Mouse (Mus musculus) myocyte (in vitro differentiated cells): ENCODE measurements at regions not wholly inside any gene's neighbourhood (a gene's known extent, or its start where the extent isn't known, plus 50 kb on each side); places are given as distances from the start of the nearest gene placed in this dataset.

Experiments
- H3K27me3 ChIP-seq: one replicate; pipeline ENCODE4 v1.6.1; 2011; ENCODE audit not compliant: control insufficient read depth, insufficient read depth, insufficient read length
- H3K36me3 ChIP-seq: one replicate; pipeline ENCODE4 v1.6.1; 2011; ENCODE audit not compliant: control insufficient read depth, insufficient read depth
- H3K4me2 ChIP-seq: one replicate; pipeline ENCODE4 v1.6.1; 2011; ENCODE audit warnings: low read depth, control low read depth
- H3K4me3 ChIP-seq: one replicate; pipeline ENCODE4 v1.5.1; 2011; ENCODE audit warnings: mild to moderate bottlenecking, control low read depth, moderate library complexity
- H3K79me2 ChIP-seq: one replicate; pipeline ENCODE4 v1.6.1; 2011; ENCODE audit not compliant: control insufficient read depth, insufficient read depth
- H3ac ChIP-seq: one replicate; pipeline ENCODE4 v1.6.1; 2011; ENCODE audit not compliant: control insufficient read depth, insufficient read length
- CEBPB ChIP-seq: IDR thresholded peaks from 2 replicates; pipeline ENCODE4 v1.6.1; 2011; ENCODE audit warnings: mild to moderate bottlenecking, moderate library complexity; ENCODE audit not compliant: poor library complexity, insufficient read depth, severe bottlenecking
- E2F4 ChIP-seq: IDR thresholded peaks from one replicate; pipeline ENCODE4 v1.6.1; 2011; ENCODE audit warnings: mild to moderate bottlenecking, control low read depth, moderate library complexity; ENCODE audit not compliant: insufficient read depth
- MAX ChIP-seq: IDR thresholded peaks from one replicate; pipeline ENCODE4 v1.6.1; 2011; ENCODE audit warnings: low read depth, mild to moderate bottlenecking, control low read depth
- MYOD1 ChIP-seq, 3 experiments: IDR thresholded peaks; one replicate each; pipeline ENCODE4 v1.6.1; 2011; ENCODE audit warnings: control low read depth in 2 of 3, low read depth in 2 of 3, mild to moderate bottlenecking in 2 of 3, moderate library complexity in 1 of 3; ENCODE audit not compliant: insufficient read length in 2 of 3, control insufficient read depth in 1 of 3
- MYOG ChIP-seq, 3 experiments: IDR thresholded peaks; one replicate each; pipeline ENCODE4 v1.6.1; 2011; ENCODE audit warnings: control low read depth in 2 of 3, low read depth in 2 of 3, mild to moderate bottlenecking in 2 of 3; ENCODE audit not compliant: insufficient read length in 2 of 3, control insufficient read depth in 1 of 3, insufficient read depth in 1 of 3
- POLR2A ChIP-seq: IDR thresholded peaks from one replicate; pipeline ENCODE4 v1.6.1; 2011; ENCODE audit warnings: low read depth, mild to moderate bottlenecking, control low read depth, moderate library complexity; ENCODE audit not compliant: insufficient read length
- POLR2AphosphoS2 ChIP-seq: IDR thresholded peaks from one replicate; pipeline ENCODE4 v1.6.1; 2011; ENCODE audit warnings: low read depth, control low read depth; ENCODE audit not compliant: insufficient read length
- REST ChIP-seq: IDR thresholded peaks from one replicate; pipeline ENCODE4 v1.6.1; 2011; ENCODE audit warnings: mild to moderate bottlenecking, control low read depth, moderate library complexity; ENCODE audit not compliant: insufficient read depth, insufficient read length
- SRF ChIP-seq: IDR thresholded peaks from one replicate; pipeline ENCODE4 v1.6.1; 2011; ENCODE audit warnings: low read depth; ENCODE audit not compliant: control insufficient read depth, insufficient read length
- TCF12 ChIP-seq: IDR thresholded peaks from one replicate; pipeline ENCODE4 v1.6.1; 2011; ENCODE audit warnings: mild to moderate bottlenecking, control low read depth; ENCODE audit not compliant: poor library complexity, insufficient read depth, severe bottlenecking
- TCF3 ChIP-seq: IDR thresholded peaks from one replicate; pipeline ENCODE4 v1.6.1; 2011; ENCODE audit warnings: low read depth, control low read depth; ENCODE audit not compliant: insufficient read length
- USF1 ChIP-seq: IDR thresholded peaks from one replicate; pipeline ENCODE4 v1.6.1; 2011; ENCODE audit warnings: low read depth, mild to moderate bottlenecking, control low read depth, moderate library complexity

GRCm38 (mm10) chr7:70930911-70931310 is 420.4 kb downstream of the Gm10295 start:
- H3K36me3 ChIP-seq = no peaks in the 10 kb centered on the region
- no peaks in the 10 kb centered on the region for H3K27me3 ChIP-seq
- TF ChIP-seq REST (no peak), TCF12 (no peak), E2F4 (no peak), SRF (no peak), CEBPB (no peak), POLR2AphosphoS2 (no peak), USF1 (no peak), MAX (no peak), MYOG (IDR thresholded peaks at IDR 0.05; ENCODE audit: control insufficient read depth in 1 of 3, insufficient read depth in 1 of 3, insufficient read length in 2 of 3, low read depth in 2 of 3) (no peak), POLR2A (no peak), TCF3 (no peak), MYOD1 (IDR thresholded peaks at IDR 0.05; ENCODE audit: control insufficient read depth in 1 of 3, insufficient read length in 2 of 3, low read depth in 2 of 3) (no peak)
- no peak overlapping the region for H3K4me3 ChIP-seq
- H3K4me2 ChIP-seq = no peak overlapping the region
- H3ac ChIP-seq = no peak overlapping the region
- no peaks in the 10 kb centered on the region for H3K79me2 ChIP-seq

DNA sequence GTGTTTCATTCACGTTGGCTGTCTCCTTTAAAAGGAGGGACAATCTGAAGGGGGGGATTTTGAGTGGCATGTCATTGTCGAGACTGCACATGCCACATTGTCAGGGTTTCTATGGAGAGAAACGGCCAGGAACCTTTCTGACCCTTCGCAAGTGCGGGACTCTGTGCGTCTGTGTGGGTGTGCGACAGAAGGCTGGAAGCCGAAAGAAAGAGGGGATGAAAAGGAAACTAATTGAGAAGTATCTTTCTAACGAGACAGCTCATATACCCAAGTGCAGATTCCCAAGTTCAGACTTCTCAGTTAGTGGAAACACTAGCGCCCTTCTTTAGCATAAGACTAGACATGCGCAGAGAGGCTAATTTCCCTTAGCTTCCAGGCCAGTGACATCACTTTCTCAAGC is 421.4 kb downstream of the Gm10295 start:
- Histone ChIP-seq H3K27me3 (no peaks in the 10 kb centered on the region), H3K4me3 (no peak overlapping the region), H3K4me2 (no peak overlapping the region), H3K79me2 (no peaks in the 10 kb centered on the region), H3ac (no peak overlapping the region), H3K36me3 (no peaks in the 10 kb centered on the region)
- TF ChIP-seq SRF (no peak), POLR2A (no peak), CEBPB (no peak), E2F4 (no peak), POLR2AphosphoS2 (no peak), TCF3 (no peak), MAX (no peak), REST (no peak), TCF12 (no peak), USF1 (no peak), MYOD1 (IDR thresholded peaks at IDR 0.05; ENCODE audit: control insufficient read depth in 1 of 3, insufficient read length in 2 of 3, low read depth in 2 of 3) (no peak), MYOG (IDR thresholded peaks at IDR 0.05; ENCODE audit: control insufficient read depth in 1 of 3, insufficient read depth in 1 of 3, insufficient read length in 2 of 3, low read depth in 2 of 3) (no peak)

GRCm38 (mm10) chr7:70928001-70928400 is 423.3 kb downstream of the Gm10295 start:
- no peaks in the 10 kb centered on the region for H3K79me2 ChIP-seq
- H3K36me3 ChIP-seq = no peaks in the 10 kb centered on the region
- TF ChIP-seq TCF12 (no peak), POLR2AphosphoS2 (no peak), CEBPB (no peak), MAX (no peak), USF1 (no peak), E2F4 (no peak), REST (no peak), TCF3 (no peak), SRF (no peak), MYOD1 (IDR thresholded peaks at IDR 0.05; ENCODE audit: control insufficient read depth in 1 of 3, insufficient read length in 2 of 3, low read depth in 2 of 3) (no peak), POLR2A (no peak), MYOG (IDR thresholded peaks at IDR 0.05; ENCODE audit: control insufficient read depth in 1 of 3, insufficient read depth in 1 of 3, insufficient read length in 2 of 3, low read depth in 2 of 3) (no peak)
- H3K27me3 ChIP-seq = no peaks in the 10 kb centered on the region
- no peak overlapping the region for H3K4me3 ChIP-seq
- H3ac ChIP-seq = no peak overlapping the region
- H3K4me2 ChIP-seq = no peak overlapping the region

DNA sequence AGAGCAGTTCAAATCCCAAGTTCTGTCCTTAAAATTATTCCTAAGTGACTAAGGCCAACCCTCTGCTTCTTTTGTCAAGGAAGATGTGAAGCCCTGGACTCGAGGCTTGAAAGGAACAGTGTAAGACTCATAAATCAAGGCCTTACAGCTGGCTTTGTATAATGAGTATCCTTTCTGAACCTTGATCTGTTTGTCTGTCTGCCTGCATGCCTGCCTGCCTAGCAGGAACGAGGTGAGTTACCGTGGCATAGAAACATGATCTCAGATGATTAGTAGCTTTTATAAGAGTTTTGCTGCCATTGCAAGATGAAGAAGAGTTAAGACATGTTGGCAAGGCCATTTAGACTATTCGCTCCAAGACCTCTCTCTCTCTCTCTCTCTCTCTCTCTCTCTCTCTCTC is 434.3 kb downstream of the Gm10295 start:
- H3ac ChIP-seq = no peak overlapping the region

DNA sequence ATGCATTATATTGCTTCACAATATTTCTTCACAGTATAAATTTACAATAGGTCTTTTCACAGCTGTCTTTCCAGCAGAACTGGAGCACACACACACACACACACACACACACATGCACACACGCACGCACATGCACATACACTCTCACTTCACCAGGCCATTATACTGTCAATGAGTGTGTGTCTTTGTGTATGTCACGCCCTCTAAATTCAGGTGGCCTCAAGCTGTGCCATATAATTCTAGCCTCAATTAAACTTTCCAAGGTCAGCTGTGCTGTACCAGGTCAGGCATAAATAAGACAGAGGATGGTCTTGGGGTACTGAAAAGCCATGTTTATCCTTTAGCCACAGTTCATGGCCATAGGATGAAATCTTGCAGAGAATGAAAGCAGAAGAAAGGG is 442.4 kb downstream of the Gm10295 start:
- H3K36me3 ChIP-seq = no peaks in the 10 kb centered on the region
- no peak overlapping the region for H3ac ChIP-seq
- no peak overlapping the region for H3K4me3 ChIP-seq
- TF ChIP-seq TCF3 (no peak), TCF12 (no peak), USF1 (no peak), CEBPB (no peak), REST (no peak), MYOD1 (IDR thresholded peaks at IDR 0.05; ENCODE audit: control insufficient read depth in 1 of 3, insufficient read length in 2 of 3, low read depth in 2 of 3) (no peak), SRF (no peak), E2F4 (no peak), MYOG (IDR thresholded peaks at IDR 0.05; ENCODE audit: control insufficient read depth in 1 of 3, insufficient read depth in 1 of 3, insufficient read length in 2 of 3, low read depth in 2 of 3) (no peak), POLR2AphosphoS2 (no peak), POLR2A (no peak), MAX (no peak)
- H3K79me2 ChIP-seq = no peaks in the 10 kb centered on the region
- no peaks in the 10 kb centered on the region for H3K27me3 ChIP-seq
- no peak overlapping the region for H3K4me2 ChIP-seq

More for the DNA sequence above, 434.3 kb downstream of the Gm10295 start:
- H3K4me3 ChIP-seq = no peak overlapping the region
- no peaks in the 10 kb centered on the region for H3K36me3 ChIP-seq
- H3K79me2 ChIP-seq = no peaks in the 10 kb centered on the region
- H3K4me2 ChIP-seq = no peak overlapping the region
- no peaks in the 10 kb centered on the region for H3K27me3 ChIP-seq
- TF ChIP-seq E2F4 (no peak), TCF12 (no peak), MAX (no peak), REST (no peak), USF1 (no peak), CEBPB (no peak), POLR2A (no peak), MYOG (IDR thresholded peaks at IDR 0.05; ENCODE audit: control insufficient read depth in 1 of 3, insufficient read depth in 1 of 3, insufficient read length in 2 of 3, low read depth in 2 of 3) (no peak)
